Mouse (Mus musculus) erythroblast, embryonic 14.5 days (primary cell): ENCODE data around the gene Hmgcl. TPM values are rescaled to one million over a fixed set of nuclear protein-coding genes. Genes with fewer than 3 reads are reported as not detected.

ENCODE experiments used
- H3K27me3 ChIP-seq: 2 replicates; pipeline ENCODE4 v1.6.1; 2012; ENCODE audit warnings: inconsistent platforms; ENCODE audit not compliant: control insufficient read depth
- H3K36me3 ChIP-seq: 2 replicates; pipeline ENCODE4 v1.6.1; 2012; ENCODE audit warnings: mild to moderate bottlenecking, inconsistent platforms; ENCODE audit not compliant: control insufficient read depth
- H3K4me1 ChIP-seq: 2 replicates; pipeline ENCODE4 v1.6.1; 2012; ENCODE audit warnings: inconsistent platforms; ENCODE audit not compliant: control insufficient read depth
- H3K4me3 ChIP-seq: replicated peaks from 2 replicates; pipeline ENCODE3; 2012; ENCODE audit warnings: moderate library complexity, mild to moderate bottlenecking, inconsistent platforms
- H3K9me3 ChIP-seq: 2 replicates; pipeline ENCODE4 v1.6.1; 2012; ENCODE audit warnings: low read length, inconsistent platforms, mixed read lengths; ENCODE audit not compliant: control insufficient read depth
- GATA1 ChIP-seq: IDR thresholded peaks from 2 replicates; pipeline ENCODE4 v1.6.1; 2012; ENCODE audit warnings: low read length, inconsistent platforms, mixed read lengths
- TAL1 ChIP-seq: IDR thresholded peaks from 3 replicates; pipeline ENCODE4 v1.6.1; 2012; ENCODE audit warnings: low read length, inconsistent platforms, mixed read lengths
- polyA plus RNA-seq: library from polyadenylated mRNA; stranded (reverse); fragments of >175 nt; gene quantifications from 2 replicates; pipeline ENCODE4 v1.2.3, GENCODE M21; 2012

Hmgcl gene
- polyA plus RNA-seq, 1 experiment, result 4.9 TPM

DNA sequence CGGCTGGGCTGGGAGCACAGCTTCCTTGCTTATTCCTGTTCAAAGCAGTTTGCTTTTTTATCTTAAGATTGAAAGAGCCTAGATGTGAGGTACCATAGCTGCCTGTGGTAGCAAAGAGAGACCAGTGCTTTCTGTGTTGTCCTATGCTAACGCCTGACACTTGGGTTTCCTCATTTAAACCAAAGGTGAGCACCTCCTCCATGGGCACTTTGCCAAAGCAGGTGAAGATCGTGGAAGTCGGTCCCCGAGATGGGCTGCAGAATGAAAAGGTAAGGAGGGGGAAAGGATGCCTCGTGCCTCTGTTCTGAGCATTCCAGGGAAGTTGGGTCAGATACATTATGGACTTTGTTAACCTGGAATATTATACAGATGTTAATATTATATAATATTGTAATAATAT lies 4.1 kb downstream of the Hmgcl start:
- TF ChIP-seq TAL1 (no peak), GATA1 (no peak)
- Histone ChIP-seq H3K9me3 (peaks cover 16% of the 10 kb centered on the region), H3K4me1 (peaks cover 57% of the 10 kb centered on the region), H3K4me3 (no peak overlapping the region), H3K36me3 (peaks cover 65% of the 10 kb centered on the region), H3K27me3 (no peaks in the 10 kb centered on the region)

DNA sequence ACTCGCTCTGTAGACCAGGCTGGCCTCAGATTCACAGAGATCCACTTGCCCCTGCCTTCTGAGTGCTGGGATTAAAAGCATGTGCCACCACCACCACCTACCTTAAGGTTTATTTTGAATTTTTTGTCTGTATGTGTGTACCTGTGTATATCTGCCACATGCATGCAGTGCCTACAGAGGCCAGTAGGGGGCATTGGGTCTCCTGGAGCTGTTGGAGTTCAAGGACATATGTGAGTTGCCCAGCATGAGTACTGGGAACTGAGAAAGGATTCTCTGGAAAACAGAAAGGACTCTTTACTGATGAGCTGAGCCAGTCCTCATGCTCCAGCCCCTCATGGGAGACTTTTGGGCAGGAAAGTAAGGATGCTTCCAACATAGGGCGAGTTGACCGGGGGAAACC lies 5.3 kb downstream of the Hmgcl start:
- no peak for TF ChIP-seq GATA1
- Histone ChIP-seq H3K4me1 (peaks cover 48% of the 10 kb centered on the region), H3K27me3 (no peaks in the 10 kb centered on the region), H3K4me3 (no peak overlapping the region), H3K9me3 (peaks cover 16% of the 10 kb centered on the region), H3K36me3 (peaks cover 77% of the 10 kb centered on the region)

DNA sequence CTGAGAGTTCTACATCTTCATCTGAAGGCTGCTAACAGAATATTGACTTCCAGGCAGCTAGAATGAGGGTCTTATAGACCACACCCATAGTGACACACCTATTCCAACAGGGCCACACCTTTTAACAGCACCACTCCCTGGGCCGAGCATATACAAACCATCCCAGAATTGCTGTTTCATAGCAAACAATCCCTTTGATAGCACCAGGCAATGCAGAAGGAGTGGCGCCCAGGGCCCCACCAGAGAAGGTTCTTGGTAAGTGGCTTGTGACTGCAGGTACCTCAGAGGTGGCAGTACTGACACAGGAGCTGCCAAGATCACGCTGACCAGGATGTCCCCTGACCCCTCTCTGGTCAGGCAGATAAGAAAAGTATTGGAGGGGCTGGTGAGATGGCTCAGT lies 6.9 kb downstream of the Hmgcl start:
- Histone ChIP-seq H3K27me3 (no peaks in the 10 kb centered on the region), H3K4me1 (peaks cover 34% of the 10 kb centered on the region), H3K36me3 (peaks cover 87% of the 10 kb centered on the region), H3K9me3 (peaks cover 16% of the 10 kb centered on the region), H3K4me3 (no peak overlapping the region)
- TF ChIP-seq TAL1 (no peak), GATA1 (no peak)

DNA sequence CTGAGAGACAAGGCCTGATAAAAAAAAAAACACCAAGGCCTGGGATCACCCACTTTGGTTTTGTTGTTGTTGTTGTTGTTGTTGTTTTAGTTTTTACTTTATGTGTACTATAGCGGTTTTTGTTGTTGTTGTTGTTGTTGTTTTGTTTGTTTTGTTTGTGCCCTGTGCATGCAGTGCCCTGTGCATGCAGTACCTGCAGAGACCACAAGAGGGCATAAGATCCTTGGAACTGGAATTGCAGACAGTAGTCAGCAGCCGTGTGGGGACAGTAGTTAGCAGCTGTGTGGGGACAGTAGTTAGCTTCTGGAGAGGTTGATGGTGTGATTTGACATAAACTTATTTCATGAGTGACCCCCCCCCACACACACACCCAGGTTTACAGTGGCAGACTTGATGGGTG lies 8.0 kb downstream of the Hmgcl start:
- Histone ChIP-seq H3K36me3 (peaks cover 89% of the 10 kb centered on the region), H3K4me3 (no peak overlapping the region), H3K27me3 (no peaks in the 10 kb centered on the region), H3K4me1 (peaks cover 28% of the 10 kb centered on the region), H3K9me3 (peaks cover 16% of the 10 kb centered on the region)
- TF ChIP-seq GATA1 (no peak), TAL1 (no peak)

DNA sequence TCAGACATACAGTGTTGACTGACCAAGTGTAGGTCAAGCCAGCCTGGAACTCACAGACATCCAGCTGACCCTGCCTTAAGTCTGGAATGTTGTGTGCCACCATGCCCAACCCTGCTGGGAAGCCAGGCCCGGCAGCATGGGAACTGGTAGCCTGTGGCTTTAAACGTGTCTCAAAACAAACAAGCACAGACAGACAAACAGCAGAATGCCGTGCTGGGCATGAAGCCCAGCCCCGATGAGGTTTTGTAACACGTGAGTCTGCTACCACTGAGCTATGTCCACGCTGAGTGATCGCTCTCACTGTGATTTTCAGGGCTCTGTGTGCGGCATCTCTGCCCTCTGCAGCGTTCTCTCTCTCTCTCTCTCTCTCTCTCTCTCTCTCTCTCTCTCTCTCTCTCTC lies 9.6 kb downstream of the Hmgcl start:
- H3K4me3 ChIP-seq, result no peak overlapping the region
- no peaks in the 10 kb centered on the region for H3K27me3 ChIP-seq
- H3K9me3 ChIP-seq, result peaks cover 16% of the 10 kb centered on the region
- TF ChIP-seq GATA1 (no peak), TAL1 (no peak)
- H3K4me1 ChIP-seq, result peaks cover 27% of the 10 kb centered on the region
- peaks cover 93% of the 10 kb centered on the region for H3K36me3 ChIP-seq

DNA sequence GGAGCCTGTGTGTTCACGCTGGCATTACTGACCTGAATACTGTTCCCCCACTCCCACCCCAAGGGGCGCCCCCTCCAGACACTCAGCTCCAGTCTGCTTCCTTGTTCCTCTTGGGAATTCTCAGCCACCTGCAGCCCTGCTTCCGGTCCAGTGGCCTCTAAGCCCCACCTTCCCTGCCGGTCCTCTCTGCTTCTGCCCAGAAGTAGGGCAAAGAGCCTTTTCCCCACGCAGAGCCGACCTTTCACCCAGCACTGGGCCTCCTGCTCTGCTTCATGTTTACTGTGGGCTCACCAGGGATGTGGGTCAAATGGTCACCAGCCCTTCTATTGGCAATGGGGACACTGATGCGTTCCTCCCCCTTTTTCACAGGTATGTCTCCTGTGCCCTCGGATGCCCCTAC lies 12.1 kb downstream of the Hmgcl start:
- peaks cover 35% of the 10 kb centered on the region for H3K4me1 ChIP-seq
- no peak overlapping the region for H3K4me3 ChIP-seq
- H3K27me3 ChIP-seq, result no peaks in the 10 kb centered on the region
- H3K9me3 ChIP-seq, result no peaks in the 10 kb centered on the region
- H3K36me3 ChIP-seq, result peaks cover 86% of the 10 kb centered on the region
- no peak for TF ChIP-seq GATA1
- TF ChIP-seq TAL1, result no peak

DNA sequence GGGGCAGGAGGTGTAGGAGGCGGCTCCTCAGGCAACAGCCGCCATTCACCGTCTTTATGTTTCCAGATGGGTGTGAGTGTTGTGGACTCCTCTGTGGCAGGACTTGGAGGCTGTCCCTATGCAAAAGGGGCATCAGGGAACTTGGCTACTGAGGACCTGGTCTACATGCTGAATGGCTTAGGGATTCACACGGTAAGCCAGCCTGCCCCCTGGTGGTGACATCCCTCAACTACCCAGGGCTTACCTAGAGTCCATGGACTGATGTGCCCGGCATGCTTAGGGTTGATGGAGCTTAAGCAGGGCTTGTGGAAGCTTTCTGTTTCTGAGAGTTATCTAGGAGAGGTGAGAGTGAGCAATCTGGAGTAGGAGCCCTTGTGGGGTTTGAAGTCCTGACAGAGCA lies 14.5 kb downstream of the Hmgcl start:
- peaks cover 72% of the 10 kb centered on the region for H3K36me3 ChIP-seq
- no peak for TF ChIP-seq GATA1
- TF ChIP-seq TAL1, result no peak
- H3K27me3 ChIP-seq, result no peaks in the 10 kb centered on the region
- no peak overlapping the region for H3K4me3 ChIP-seq
- H3K9me3 ChIP-seq, result no peaks in the 10 kb centered on the region
- H3K4me1 ChIP-seq, result peaks cover 47% of the 10 kb centered on the region

DNA sequence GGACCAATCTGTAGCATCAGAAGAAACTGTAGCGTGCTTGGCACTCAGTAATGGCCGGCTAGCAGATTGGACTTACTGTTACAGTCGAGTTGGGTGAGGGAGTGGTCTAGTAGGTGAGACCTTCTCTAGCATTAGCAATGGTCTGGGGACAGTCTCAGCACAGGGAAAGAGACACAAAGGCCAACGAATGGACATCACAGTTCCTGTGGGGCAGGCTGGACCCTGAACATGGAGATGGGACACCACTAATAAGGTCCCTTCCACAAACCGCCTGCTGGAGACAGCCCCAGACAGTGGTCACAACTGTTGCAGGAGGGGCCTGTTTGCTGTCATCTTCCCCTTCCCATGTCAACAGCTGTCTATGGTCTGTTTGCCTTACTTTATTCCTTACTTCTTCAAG lies 15.5 kb downstream of the Hmgcl start:
- Histone ChIP-seq H3K27me3 (no peaks in the 10 kb centered on the region), H3K4me3 (no peak overlapping the region), H3K9me3 (no peaks in the 10 kb centered on the region), H3K4me1 (peaks cover 52% of the 10 kb centered on the region), H3K36me3 (peaks cover 72% of the 10 kb centered on the region)
- TF ChIP-seq TAL1 (no peak), GATA1 (no peak)

DNA sequence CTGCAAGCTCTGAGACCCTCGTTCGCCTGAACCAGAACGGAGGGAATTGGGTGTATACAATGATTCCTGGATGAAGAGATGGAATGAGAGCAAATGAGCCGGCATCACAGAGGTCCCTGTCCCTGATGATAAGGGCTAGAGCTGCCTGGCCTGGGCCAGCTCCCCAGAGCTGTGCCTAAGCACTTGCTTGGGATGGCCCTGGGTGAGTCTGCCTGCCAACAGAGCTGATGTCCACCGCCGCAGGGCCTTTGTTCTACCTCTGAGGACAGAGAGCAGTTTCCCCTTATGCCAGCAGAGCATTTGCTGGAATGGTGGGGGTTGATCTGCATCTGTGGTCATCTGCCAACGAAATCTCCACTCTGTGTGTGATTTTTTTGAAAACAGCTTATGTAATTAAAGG lies 15.9 kb downstream of the Hmgcl start:
- no peak for TF ChIP-seq GATA1
- no peak for TF ChIP-seq TAL1
- Histone ChIP-seq H3K4me1 (peaks cover 52% of the 10 kb centered on the region), H3K9me3 (no peaks in the 10 kb centered on the region), H3K4me3 (peak overlapping the region; percentile 73), H3K27me3 (no peaks in the 10 kb centered on the region), H3K36me3 (peaks cover 75% of the 10 kb centered on the region)

DNA sequence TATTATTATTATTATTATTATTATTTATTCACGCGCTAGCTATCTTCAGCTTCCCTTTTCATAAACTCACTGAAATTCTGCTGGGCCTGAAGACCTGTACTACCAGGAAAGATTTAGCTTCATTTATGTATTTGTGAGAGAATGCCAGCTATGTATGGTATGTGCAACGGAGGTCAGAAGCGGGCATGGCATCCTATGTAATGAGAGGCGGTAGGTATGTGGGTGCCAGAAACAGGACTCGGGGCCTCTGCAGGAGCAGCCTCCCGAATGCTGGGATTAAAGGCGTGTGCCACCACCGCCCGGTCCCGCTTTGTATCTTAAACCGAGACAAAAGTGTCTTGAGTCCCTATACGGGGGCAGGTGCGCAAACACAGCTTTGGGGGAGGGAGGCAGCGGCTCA lies 16.7 kb downstream of the Hmgcl start:
- H3K36me3 ChIP-seq, result peaks cover 75% of the 10 kb centered on the region

More for the DNA sequence above, 16.7 kb downstream of the Hmgcl start:
- Histone ChIP-seq H3K9me3 (no peaks in the 10 kb centered on the region), H3K4me1 (peaks cover 52% of the 10 kb centered on the region), H3K27me3 (no peaks in the 10 kb centered on the region), H3K4me3 (peak overlapping the region; percentile 73)
- TF ChIP-seq TAL1, result no peak
- no peak for TF ChIP-seq GATA1
